In genomic region chr6:124329622-124330021, GRCm38 (mm10) we compare ENCODE assay signal across 16 mouse cellular contexts. TPM values are rescaled to one million over a fixed set of nuclear protein-coding genes. Genes with fewer than 3 reads are reported as not detected.
DNase-seq lines count a peak whose midpoint lies in the region; ATAC-seq and TF ChIP-seq lines count a peak whose summit lies in the region.
"Had no signal": no experiment of that assay in that cellular context is flagged by ENCODE, and none has a peak within 500 bp of the region (broad histone marks: within the 10 kb centered on the region; RNA-seq: fewer than 3 reads in every experiment).

No protein-coding gene starts in this region.

- DNase-seq in left cerebral cortex, adult 2 months (ENCODE audit: extremely low spot score in 1 of 2, low spot score in 2 of 2) = no peak
- DNase-seq in left cerebral cortex, adult 11 months (ENCODE audit: low spot score) = no peak
- peak; percentile 24 to 25 for DNase-seq in B cell, adult 2 months
- peak; percentile 12 for DNase-seq in ES-E14 (ENCODE audit: low read depth, low spot score)
- no peak for DNase-seq in cerebellum, adult 2 months
- no peak for DNase-seq in right cerebral cortex, adult 18-20 months
- DNase-seq: cerebellum, postnatal 36 days; kidney, adult 18-20 months; layer of hippocampus, adult 9-11 months; midbrain, embryonic 14.5 days had no signal

- H3K4me1 ChIP-seq in ES-E14 (ENCODE audit: control insufficient read depth in 2 of 2, insufficient read depth in 2 of 2, low read length in 2 of 2, poor library complexity in 1 of 2) = no peaks in the 10 kb centered on the region
- no peaks in the 10 kb centered on the region for H3K4me1 ChIP-seq in cerebellum, adult 2 months (ENCODE audit: control insufficient read depth, insufficient read depth, low read length)
- H3K4me1 ChIP-seq: forebrain, embryonic 13.5 days; limb, embryonic 10.5 days; lung, embryonic 15.5 days; neural tube, embryonic 13.5 days had no signal

- H3K27ac ChIP-seq in left cerebral cortex, adult 2 months = no peak overlapping the region
- H3K27ac ChIP-seq in ES-E14 (ENCODE audit: insufficient read depth, low read depth, low read length, poor library complexity, severe bottlenecking) = no peak overlapping the region
- no peak overlapping the region for H3K27ac ChIP-seq in cerebellum, adult 2 months (ENCODE audit: insufficient read depth, low read length)
- H3K27ac ChIP-seq: forebrain, embryonic 13.5 days; limb, embryonic 10.5 days; lung, embryonic 15.5 days; neural tube, embryonic 13.5 days had no signal

- WGBS in cerebellum, adult 2 months = 94% methylated on average over 7 of the region's 7 CpGs

- H3K9ac ChIP-seq in ES-E14 (ENCODE audit: insufficient read depth, low read depth, low read length, poor library complexity, severe bottlenecking) = no peak overlapping the region
- H3K9ac ChIP-seq: forebrain, embryonic 13.5 days; lung, embryonic 15.5 days; neural tube, embryonic 13.5 days had no signal

- no peak overlapping the region for H3K4me3 ChIP-seq in left cerebral cortex, adult 2 months
- H3K4me3 ChIP-seq in ES-E14 (ENCODE audit: insufficient read depth in 1 of 2, low read depth in 1 of 2, low read length in 2 of 2, poor library complexity in 1 of 2, severe bottlenecking in 1 of 2) = no peak overlapping the region
- H3K4me3 ChIP-seq in cerebellum, adult 2 months (replicated peaks; ENCODE audit: insufficient read depth, low read depth, low read length) = no peak overlapping the region
- H3K4me3 ChIP-seq: forebrain, embryonic 13.5 days; limb, embryonic 10.5 days; lung, embryonic 15.5 days; neural tube, embryonic 13.5 days had no signal

- H3K36me3 ChIP-seq in ES-E14 (ENCODE audit: control insufficient read depth, insufficient read depth, low read length, poor library complexity, severe bottlenecking) = no peaks in the 10 kb centered on the region
- H3K36me3 ChIP-seq: limb, embryonic 10.5 days; lung, embryonic 15.5 days; neural tube, embryonic 13.5 days had no signal

- no peak for TF ChIP-seq POLR2A in cerebellum, adult 2 months (IDR thresholded peaks at IDR 0.05; ENCODE audit: borderline replicate concordance, insufficient read depth, low read length)

- peak; percentile 20 for TF ChIP-seq CTCF in left cerebral cortex, adult 2 months (IDR thresholded peaks at IDR 0.05)
- no peak for TF ChIP-seq CTCF in cerebellum, adult 2 months (IDR thresholded peaks at IDR 0.05; ENCODE audit: borderline replicate concordance, insufficient read depth, low read depth, low read length)

- in situ Hi-C loops in ES-E14 (cut with MboI; ENCODE audit: low sequenced_read_pairs in 2 of 2, unreplicated experiment in 2 of 2) = no loop called here

- no peaks in the 10 kb centered on the region for H3K9me3 ChIP-seq in ES-E14 (ENCODE audit: control insufficient read depth, insufficient read depth, low read depth, low read length)
- H3K9me3 ChIP-seq: forebrain, embryonic 13.5 days; limb, embryonic 10.5 days; lung, embryonic 15.5 days; neural tube, embryonic 13.5 days had no signal

- no peaks in the 10 kb centered on the region for H3K27me3 ChIP-seq in cerebellum, adult 2 months (ENCODE audit: control insufficient read depth, insufficient read depth, low read length)
- H3K27me3 ChIP-seq: forebrain, embryonic 13.5 days; lung, embryonic 15.5 days; neural tube, embryonic 13.5 days had no signal

- peak; percentile 97 for ATAC-seq in megakaryocyte progenitor cell, adult 5-6 weeks (replicated peaks; ENCODE audit: poor library complexity)
- ATAC-seq: forebrain, embryonic 13.5 days had no signal

- intact Hi-C loops in left cerebral cortex, adult 2 months (cut with DNase I) = no loop called here

TF ChIP-seq in ES-E14, 5 proteins besides CTCF, POLR2A, EP300 and RAD21:
- TF ChIP-seq ZNF384 (IDR thresholded peaks at IDR 0.05; ENCODE audit: low read depth, low read length) = no peak
- TF ChIP-seq HCFC1 (IDR thresholded peaks at IDR 0.05; ENCODE audit: borderline replicate concordance, insufficient read depth, low read length) = no peak
- TF ChIP-seq MAFK (IDR thresholded peaks at IDR 0.05; ENCODE audit: insufficient read depth, low read depth, low read length) = no peak
- no peak for TF ChIP-seq ZC3H11A (IDR thresholded peaks at IDR 0.05; ENCODE audit: borderline replicate concordance, low read depth, low read length)
- TF ChIP-seq CHD2 (IDR thresholded peaks at IDR 0.05; ENCODE audit: low read depth, low read length) = no peak
TF ChIP-seq in ES-E14: peak in this region for 0.

RNA-seq across cellular contexts. Expression of gene Cd163, which starts 25.2 kb away (rescaled TPM):
- total RNA-seq in left cerebral cortex, adult 2 months (2021) = 1 to 10 TPM; 2.7 to 3.6 TPM
- 0.05 and 0.22 TPM in 2 replicates for total RNA-seq in ES-E14 (2012; rRNA removed)
- total RNA-seq in megakaryocyte progenitor cell, adult 5-6 weeks (2015) = 0.76 and 0.86 TPM in 2 replicates
- total RNA-seq in megakaryocyte progenitor cell, adult 5-6 weeks (2017) = 2.7 TPM in 2 replicates
- 0.29 and 0.43 TPM in 2 replicates for polyA plus RNA-seq in cerebellum, adult 2 months (2012; rRNA removed)
- polyA plus RNA-seq: hindbrain, embryonic 11.5 days; limb, embryonic 10.5 days had no signal

Comparison
In these comparisons a context has a peak if more than half of its experiments do, and no peak if none do; other contexts are left out.
1. DNase-seq: peak in B cell, adult 2 months (2 of 2) and ES-E14 (single experiment); none in left cerebral cortex, adult 2 months (0 of 2), left cerebral cortex, adult 11 months (single experiment), cerebellum, adult 2 months (0 of 2) and right cerebral cortex, adult 18-20 months (single experiment).